Mouse (Mus musculus) intestine, embryonic 15.5 days (tissue): ENCODE data around the gene Myom1. TPM values are rescaled to one million over a fixed set of nuclear protein-coding genes. Genes with fewer than 3 reads are reported as not detected.
"Not testable (repeated sequence)": the region's sequence is repeated elsewhere in the genome, so short reads cannot be mapped to it uniquely, and the experiment has no call there.

ENCODE experiments used
- ATAC-seq: fragments of 200-750 bp; cut with Nextera tagmentation; 2 replicates; pipeline ENCODE4 v1.8.0; 2017; ENCODE audit warnings: moderate TSS enrichment, moderate library complexity
- H3K27ac ChIP-seq: fragments of 300-500 bp; sonication (generic); 2 replicates; pipeline ENCODE4 v1.5.1; 2015; ENCODE audit warnings: mild to moderate bottlenecking, inconsistent platforms
- H3K27me3 ChIP-seq: fragments of 300-500 bp; sonication (generic); replicated peaks from 2 replicates; pipeline ENCODE4 v1.6.1; 2015; ENCODE audit warnings: inconsistent platforms
- H3K36me3 ChIP-seq: fragments of 300-500 bp; sonication (generic); 2 replicates; pipeline ENCODE4 v1.6.1; 2015; ENCODE audit warnings: inconsistent platforms
- H3K4me1 ChIP-seq: fragments of 300-500 bp; sonication (generic); replicated peaks from 2 replicates; pipeline ENCODE4 v1.6.1; 2015; ENCODE audit warnings: inconsistent platforms
- H3K4me2 ChIP-seq: fragments of 300-500 bp; sonication (generic); replicated peaks from 2 replicates; pipeline ENCODE4 v1.6.1; 2015; ENCODE audit warnings: mild to moderate bottlenecking, inconsistent platforms
- H3K4me3 ChIP-seq: fragments of 300-500 bp; sonication (generic); replicated peaks from 2 replicates; pipeline ENCODE4 v1.5.1; 2015; ENCODE audit warnings: inconsistent platforms
- H3K9ac ChIP-seq: fragments of 300-500 bp; sonication (generic); 2 replicates; pipeline ENCODE4 v1.6.1; 2015; ENCODE audit warnings: inconsistent platforms
- H3K9me3 ChIP-seq: fragments of 300-500 bp; sonication (generic); 2 replicates; pipeline ENCODE4 v1.6.1; 2016; ENCODE audit warnings: inconsistent platforms
- WGBS: fragments of 180-500 bp; shearing (Covaris S2); methylation state at CpG from one replicate; pipeline ENCODE4 v1.1.7; 2015; 5-methylcytosine and 5-hydroxymethylcytosine counted together
- polyA plus RNA-seq: library from polyadenylated mRNA; unstranded; fragments of >200 nt; fragmentation: Nextera tagmentation; extraction: Ambion mirVana; gene quantifications from 2 replicates; pipeline ENCODE4 v1.2.1, GENCODE M21; 2015

Myom1 gene
- polyA plus RNA-seq: 11.1 and 12.6 TPM in 2 replicates

- Histone ChIP-seq H3K27me3 (no peaks in the 10 kb centered on the region), H3K9ac (peak within 1 kb of the TSS; percentile 98), H3K36me3 (no peaks in the 10 kb centered on the region), H3K4me2 (peak within 1 kb of the TSS; percentile 60), H3K27ac (peak within 1 kb of the TSS; percentile 100), H3K4me1 (peaks cover 18% of the 10 kb centered on the region), H3K4me3 (peak within 1 kb of the TSS; percentile 91), H3K9me3 (no peaks in the 10 kb centered on the region)
- peak; percentile 95 for ATAC-seq
- WGBS: under 1% methylated on average over 63 of the region's 65 CpGs
These were observed at the start of gene Myom1 for GRCm38 (mm10) chr17:71002081-71002743. TSS of gene Myom1 (plus strand) at chr17:71002633.

GRCm38 (mm10) chr17:70963546-70963945, 38.9 kb upstream of the Myom1 start:
- WGBS: 71% methylated on average over 13 of the region's 13 CpGs
- peak; percentile 100 for ATAC-seq
- not testable (repeated sequence) for H3K4me3 ChIP-seq, H3K4me1 ChIP-seq, H3K36me3 ChIP-seq, H3K9me3 ChIP-seq, H3K27ac ChIP-seq, H3K9ac ChIP-seq, H3K27me3 ChIP-seq, H3K4me2 ChIP-seq

- H3K27me3 ChIP-seq: no peaks in the 10 kb centered on the region
- H3K36me3 ChIP-seq: no peaks in the 10 kb centered on the region
- no peak overlapping the region for H3K9ac ChIP-seq
- WGBS: 82% methylated on average over 2 of the region's 2 CpGs
- H3K9me3 ChIP-seq: no peaks in the 10 kb centered on the region
- no peak overlapping the region for H3K4me3 ChIP-seq
- ATAC-seq: no peak
- no peak overlapping the region for H3K4me2 ChIP-seq
- no peak overlapping the region for H3K27ac ChIP-seq
- H3K4me1 ChIP-seq: no peaks in the 10 kb centered on the region
These were observed 37.2 kb upstream of the Myom1 start for GRCm38 (mm10) chr17:70965281-70965680.

GRCm38 (mm10) chr17:70966126-70966525, 36.3 kb upstream of the Myom1 start:
- Histone ChIP-seq H3K27me3 (no peaks in the 10 kb centered on the region), H3K4me2 (no peak overlapping the region), H3K9ac (no peak overlapping the region), H3K4me1 (no peaks in the 10 kb centered on the region), H3K9me3 (no peaks in the 10 kb centered on the region), H3K4me3 (no peak overlapping the region), H3K36me3 (no peaks in the 10 kb centered on the region), H3K27ac (no peak overlapping the region)
- WGBS: 89% methylated on average over 7 of the region's 7 CpGs
- ATAC-seq: no peak

- ATAC-seq: no peak
- no peaks in the 10 kb centered on the region for H3K27me3 ChIP-seq
- no peak overlapping the region for H3K9ac ChIP-seq
- H3K27ac ChIP-seq: no peak overlapping the region
- H3K36me3 ChIP-seq: no peaks in the 10 kb centered on the region
- H3K4me3 ChIP-seq: no peak overlapping the region
- no peaks in the 10 kb centered on the region for H3K9me3 ChIP-seq
- 54% methylated on average over 9 of the region's 9 CpGs for WGBS
- H3K4me2 ChIP-seq: no peak overlapping the region
- H3K4me1 ChIP-seq: no peaks in the 10 kb centered on the region
These were observed 35.2 kb upstream of the Myom1 start for GRCm38 (mm10) chr17:70967191-70967590.

- no peak overlapping the region for H3K4me3 ChIP-seq
- no peak overlapping the region for H3K4me2 ChIP-seq
- no peak overlapping the region for H3K27ac ChIP-seq
- no peak for ATAC-seq
- no peaks in the 10 kb centered on the region for H3K4me1 ChIP-seq
- WGBS: 53% methylated on average over 12 of the region's 12 CpGs
- no peaks in the 10 kb centered on the region for H3K9me3 ChIP-seq
- H3K27me3 ChIP-seq: no peaks in the 10 kb centered on the region
- no peaks in the 10 kb centered on the region for H3K36me3 ChIP-seq
- H3K9ac ChIP-seq: no peak overlapping the region
These were observed 34.8 kb upstream of the Myom1 start for GRCm38 (mm10) chr17:70967646-70968045.

GRCm38 (mm10) chr17:70968606-70969191, 33.7 kb upstream of the Myom1 start:
- no peak overlapping the region; the same call in 1 of the 2 replicates for H3K4me2 ChIP-seq
- H3K9me3 ChIP-seq: no peaks in the 10 kb centered on the region
- 21% methylated on average over 8 of the region's 8 CpGs for WGBS
- H3K27me3 ChIP-seq: no peaks in the 10 kb centered on the region
- H3K4me1 ChIP-seq: no peaks in the 10 kb centered on the region
- no peak overlapping the region for H3K27ac ChIP-seq
- ATAC-seq: peak; percentile 62
- no peaks in the 10 kb centered on the region for H3K36me3 ChIP-seq
- H3K4me3 ChIP-seq: no peak overlapping the region
- no peak overlapping the region for H3K9ac ChIP-seq

- Histone ChIP-seq H3K4me3 (no peak overlapping the region), H3K9me3 (no peaks in the 10 kb centered on the region), H3K27me3 (no peaks in the 10 kb centered on the region), H3K36me3 (0 out of 2 replicates have a peak, but pooled peaks cover 1% of the 10 kb centered on the region), H3K4me1 (no peaks in the 10 kb centered on the region), H3K4me2 (no peak overlapping the region), H3K27ac (no peak overlapping the region), H3K9ac (no peak overlapping the region)
- 74% methylated on average over 11 of the region's 11 CpGs for WGBS
- ATAC-seq: no peak
These were observed 31.2 kb upstream of the Myom1 start for GRCm38 (mm10) chr17:70971206-70971605.

- no peak overlapping the region for H3K4me2 ChIP-seq
- no peak overlapping the region for H3K4me3 ChIP-seq
- no peaks in the 10 kb centered on the region for H3K9me3 ChIP-seq
- H3K27me3 ChIP-seq: no peaks in the 10 kb centered on the region
- no peak for ATAC-seq
- 85% methylated on average over 9 of the region's 9 CpGs for WGBS
- H3K9ac ChIP-seq: no peak overlapping the region
- 0 out of 2 replicates have a peak, but pooled peaks cover 4% of the 10 kb centered on the region for H3K36me3 ChIP-seq
- no peak overlapping the region for H3K27ac ChIP-seq
- H3K4me1 ChIP-seq: no peaks in the 10 kb centered on the region
These were observed 29.0 kb upstream of the Myom1 start for GRCm38 (mm10) chr17:70973398-70973797.

GRCm38 (mm10) chr17:70974065-70974464, 28.4 kb upstream of the Myom1 start:
- WGBS: 91% methylated on average over 14 of the region's 14 CpGs
- not testable (repeated sequence) for H3K4me2 ChIP-seq

GRCm38 (mm10) chr17:70977799-70978198, 24.6 kb upstream of the Myom1 start:
- no peak overlapping the region for H3K9ac ChIP-seq
- ATAC-seq: no peak
- H3K4me3 ChIP-seq: no peak overlapping the region
- H3K36me3 ChIP-seq: peaks cover 13% of the 10 kb centered on the region; the same call in 1 of the 2 replicates
- H3K4me1 ChIP-seq: no peaks in the 10 kb centered on the region
- no peaks in the 10 kb centered on the region for H3K27me3 ChIP-seq
- no peak overlapping the region for H3K4me2 ChIP-seq
- 89% methylated on average over 6 of the region's 6 CpGs for WGBS
- H3K27ac ChIP-seq: no peak overlapping the region
- H3K9me3 ChIP-seq: no peaks in the 10 kb centered on the region

More at GRCm38 (mm10) chr17:70974065-70974464, 28.4 kb upstream of the Myom1 start:
- not testable (repeated sequence) for H3K4me1 ChIP-seq, H3K36me3 ChIP-seq, ATAC-seq, H3K9ac ChIP-seq, H3K9me3 ChIP-seq, H3K27ac ChIP-seq, H3K27me3 ChIP-seq, H3K4me3 ChIP-seq

GRCm38 (mm10) chr17:70979345-70980223, 22.8 kb upstream of the Myom1 start:
- Histone ChIP-seq H3K27me3 (no peaks in the 10 kb centered on the region), H3K4me2 (no peak overlapping the region), H3K9me3 (no peaks in the 10 kb centered on the region), H3K4me1 (no peaks in the 10 kb centered on the region), H3K27ac (no peak overlapping the region), H3K9ac (no peak overlapping the region), H3K36me3 (peaks cover 13% of the 10 kb centered on the region; the same call in 1 of the 2 replicates), H3K4me3 (no peak overlapping the region)
- WGBS: 90% methylated on average over 20 of the region's 20 CpGs
- no peak for ATAC-seq
